Mouse (Mus musculus) ES-Bruce4 (cell line): Measurements from ENCODE around the gene Cfap52. TPM values are rescaled to one million over a fixed set of nuclear protein-coding genes. Genes with fewer than 3 reads are reported as not detected.

ENCODE experiments used
- H3K27ac ChIP-seq: 2 replicates; pipeline ENCODE4 v1.5.1; 2012; ENCODE audit warnings: low read length, inconsistent platforms; ENCODE audit not compliant: insufficient read depth
- H3K27me3 ChIP-seq: 2 replicates; pipeline ENCODE4 v1.6.1; 2012; ENCODE audit warnings: mild to moderate bottlenecking, low read length, inconsistent platforms; ENCODE audit not compliant: control insufficient read depth, poor library complexity, insufficient read depth, severe bottlenecking
- H3K36me3 ChIP-seq: 2 replicates; pipeline ENCODE4 v1.6.1; 2012; ENCODE audit warnings: inconsistent platforms, mild to moderate bottlenecking, low read length, moderate library complexity; ENCODE audit not compliant: control insufficient read depth, poor library complexity, insufficient read depth, severe bottlenecking
- H3K4me1 ChIP-seq: one replicate; pipeline ENCODE4 v1.8.1; 2011; ENCODE audit warnings: low read length; ENCODE audit not compliant: control insufficient read depth, insufficient read depth
- H3K4me3 ChIP-seq: 2 replicates; pipeline ENCODE4 v1.5.1; 2011; ENCODE audit warnings: low read depth, mild to moderate bottlenecking, low read length
- H3K9ac ChIP-seq: 2 replicates; pipeline ENCODE4 v1.6.1; 2012; ENCODE audit warnings: low read depth, mild to moderate bottlenecking, inconsistent platforms; ENCODE audit not compliant: poor library complexity, severe bottlenecking
- H3K9me3 ChIP-seq: replicated peaks from 2 replicates; pipeline ENCODE4 v1.6.1; 2012; ENCODE audit warnings: mild to moderate bottlenecking, low read length, inconsistent platforms; ENCODE audit not compliant: control insufficient read depth, poor library complexity, insufficient read depth, severe bottlenecking
- CTCF ChIP-seq: IDR thresholded peaks from one replicate; pipeline ENCODE4 v1.8.1; 2011; ENCODE audit warnings: low read depth, low read length
- EP300 ChIP-seq: IDR thresholded peaks from 2 replicates; pipeline ENCODE4 v1.6.1; 2011; ENCODE audit warnings: low read depth, low read length; ENCODE audit not compliant: insufficient read depth
- POLR2A ChIP-seq: IDR thresholded peaks from one replicate; pipeline ENCODE4 v1.8.1; 2011; ENCODE audit warnings: low read length; ENCODE audit not compliant: insufficient read depth
- polyA plus RNA-seq: library from polyadenylated mRNA; stranded (reverse); fragments of >200 nt; gene quantifications from 2 replicates; pipeline ENCODE4 v1.2.4, GENCODE M21; 2011; ENCODE audit warnings: low read depth; ENCODE audit not compliant: missing spikeins, insufficient read depth, insufficient read length

Gene Cfap52
- polyA plus RNA-seq, 1 experiment = 0.66 TPM

- Histone ChIP-seq H3K4me3 (no peak overlapping the region), H3K4me1 (no peaks in the 10 kb centered on the region), H3K27ac (no peak overlapping the region), H3K27me3 (no peaks in the 10 kb centered on the region), H3K9me3 (no peaks in the 10 kb centered on the region), H3K36me3 (peaks cover 4% of the 10 kb centered on the region), H3K9ac (no peak overlapping the region)
- TF ChIP-seq POLR2A = no peak
- no peak for TF ChIP-seq EP300
- no peak for TF ChIP-seq CTCF
These were observed 7.8 kb upstream of the Cfap52 start for GRCm38 (mm10) chr11:67973225-67973624.

DNA sequence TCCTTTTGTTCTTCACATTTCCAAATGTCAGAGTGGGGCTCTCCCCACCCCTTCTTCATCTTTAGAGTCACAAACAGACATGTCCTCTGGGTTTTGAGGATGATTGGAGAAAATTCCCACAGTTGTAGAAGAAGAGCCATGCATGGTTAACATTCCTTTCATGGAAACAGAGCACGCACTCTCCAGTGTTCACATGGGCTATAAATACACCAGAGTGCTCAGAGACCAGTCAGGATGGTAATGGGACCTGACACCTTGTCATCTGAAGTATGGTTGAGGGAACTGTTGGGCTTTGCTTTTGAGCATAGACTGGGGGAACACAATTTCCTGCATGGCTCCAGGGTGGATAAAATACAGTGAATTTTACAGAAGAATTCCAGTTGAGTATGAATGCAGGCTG lies 7.2 kb upstream of the Cfap52 start:
- no peaks in the 10 kb centered on the region for H3K9me3 ChIP-seq
- no peak overlapping the region for H3K4me3 ChIP-seq
- H3K36me3 ChIP-seq = peaks cover 4% of the 10 kb centered on the region
- TF ChIP-seq CTCF (no peak), EP300 (no peak), POLR2A (no peak)
- no peak overlapping the region for H3K9ac ChIP-seq
- no peaks in the 10 kb centered on the region for H3K27me3 ChIP-seq
- H3K4me1 ChIP-seq = no peaks in the 10 kb centered on the region
- H3K27ac ChIP-seq = no peak overlapping the region

- peaks cover 2% of the 10 kb centered on the region; the same call in 1 of the 2 replicates for H3K36me3 ChIP-seq
- H3K4me1 ChIP-seq = no peaks in the 10 kb centered on the region
- TF ChIP-seq EP300 = no peak
- no peak for TF ChIP-seq CTCF
- no peak for TF ChIP-seq POLR2A
- H3K27me3 ChIP-seq = no peaks in the 10 kb centered on the region
- H3K4me3 ChIP-seq = no peak overlapping the region
- no peak overlapping the region for H3K9ac ChIP-seq
- H3K27ac ChIP-seq = no peak overlapping the region
- no peaks in the 10 kb centered on the region for H3K9me3 ChIP-seq
These were observed 2.4 kb upstream of the Cfap52 start for GRCm38 (mm10) chr11:67967831-67968230.

GRCm38 (mm10) chr11:67965905-67966878 lies 741 bp upstream of the Cfap52 start, which contains the start of gene Stx8:
Stx8 (plus strand) TSS chr11:67966193.
- Histone ChIP-seq H3K4me1 (no peaks in the 10 kb centered on the region), H3K36me3 (no peaks in the 10 kb centered on the region), H3K9me3 (no peaks in the 10 kb centered on the region), H3K4me3 (peak within 1 kb of the TSS; percentile 85), H3K27me3 (no peaks in the 10 kb centered on the region), H3K9ac (peak within 1 kb of the TSS; percentile 46), H3K27ac (no peak within 1 kb of the TSS)
- no peak for TF ChIP-seq POLR2A
- 0 out of 2 replicates have a peak, but pooled peaks have one; percentile 41 for TF ChIP-seq EP300

- TF ChIP-seq EP300 = no peak
- peak; percentile 82 for TF ChIP-seq CTCF
- no peak for TF ChIP-seq POLR2A
- H3K36me3 ChIP-seq = no peaks in the 10 kb centered on the region
- H3K27me3 ChIP-seq = no peaks in the 10 kb centered on the region
- no peaks in the 10 kb centered on the region for H3K4me1 ChIP-seq
- no peaks in the 10 kb centered on the region for H3K9me3 ChIP-seq
- H3K9ac ChIP-seq = no peak overlapping the region
- H3K4me3 ChIP-seq = no peak overlapping the region
- no peak overlapping the region for H3K27ac ChIP-seq
These were observed 1.3 kb downstream of the Cfap52 start for GRCm38 (mm10) chr11:67964110-67964509.

DNA sequence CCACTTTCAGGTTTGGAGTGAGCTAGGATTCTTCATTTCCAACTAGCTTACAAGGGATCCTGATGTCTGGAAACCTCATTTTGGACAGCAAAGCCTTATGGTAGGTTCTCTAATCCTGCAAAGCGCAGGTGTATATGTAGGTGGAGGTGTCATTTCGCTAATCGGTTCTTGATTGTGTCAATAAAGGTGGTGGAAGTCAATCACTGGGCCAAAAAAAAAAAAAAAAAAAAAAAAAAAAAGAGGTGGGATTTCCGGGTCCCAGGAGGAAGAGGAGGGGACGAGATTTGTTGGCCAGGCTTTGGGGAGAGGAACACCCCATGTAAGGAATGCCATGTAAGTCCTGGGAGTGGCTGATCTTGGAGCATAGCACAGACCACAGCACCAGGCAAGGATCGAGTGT lies 11.0 kb downstream of the Cfap52 start:
- H3K4me3 ChIP-seq = no peak overlapping the region
- TF ChIP-seq CTCF (no peak), POLR2A (no peak), EP300 (no peak)
- H3K4me1 ChIP-seq = no peaks in the 10 kb centered on the region
- no peaks in the 10 kb centered on the region for H3K36me3 ChIP-seq
- no peak overlapping the region for H3K27ac ChIP-seq
- H3K9ac ChIP-seq = no peak overlapping the region
- H3K27me3 ChIP-seq = no peaks in the 10 kb centered on the region
- H3K9me3 ChIP-seq = no peaks in the 10 kb centered on the region
